Mouse (Mus musculus): ENCODE results near the gene Sdhaf3. TPM values are rescaled to one million over a fixed set of nuclear protein-coding genes. Genes with fewer than 3 reads are reported as not detected.

The Sdhaf3 gene
- polyA plus RNA-seq, 1 experiment from 2014 or later, result 9.0 TPM

DNA sequence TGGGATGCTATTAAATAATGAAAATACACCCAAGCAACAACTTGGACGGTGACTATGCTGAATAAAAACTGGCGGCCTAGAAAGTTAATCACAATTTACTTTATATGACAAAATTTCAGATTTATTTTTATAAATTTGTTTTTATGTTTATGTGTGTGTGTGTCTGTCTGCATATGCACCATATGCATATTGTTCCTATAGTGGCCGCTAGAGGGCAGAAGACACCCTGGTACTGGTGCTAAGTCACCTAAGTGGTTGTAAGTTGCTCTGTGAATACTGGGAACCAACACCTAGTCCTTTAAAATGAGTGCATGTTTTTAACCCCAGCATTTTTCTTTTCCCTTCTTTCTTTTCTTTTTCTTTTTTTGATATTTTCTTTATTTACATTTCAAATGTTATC lies 43.2 kb downstream of the Sdhaf3 start:
- Histone ChIP-seq H3K9ac (replicated peaks; ENCODE audit: low read length) (no peak overlapping the region), H3K27me3 (ENCODE audit: control insufficient read depth, insufficient read depth, low read length) (no peaks in the 10 kb centered on the region), H3K27ac (replicated peaks; ENCODE audit: low read depth, low read length) (no peak overlapping the region), H3K9me3 (replicated peaks; ENCODE audit: control insufficient read depth, low read length) (no peaks in the 10 kb centered on the region), H3K36me3 (replicated peaks; ENCODE audit: control insufficient read depth, insufficient read depth, low read depth, low read length) (no peaks in the 10 kb centered on the region), H3K4me2 (ENCODE audit: low read depth, low read length) (no peak overlapping the region), H3K4me3 (ENCODE audit: low read depth, low read length) (no peak overlapping the region), H3K4me1 (ENCODE audit: control insufficient read depth, insufficient read depth, low read length) (no peaks in the 10 kb centered on the region)
- WGBS, result 90% methylated on average over 3 of the region's 3 CpGs
- DNase-seq (ENCODE audit: low spot score) (no peak), ATAC-seq (replicated peaks; ENCODE audit: insufficient number of reproducible peaks, low FRiP score, low TSS enrichment, low read depth) (no peak)

DNA sequence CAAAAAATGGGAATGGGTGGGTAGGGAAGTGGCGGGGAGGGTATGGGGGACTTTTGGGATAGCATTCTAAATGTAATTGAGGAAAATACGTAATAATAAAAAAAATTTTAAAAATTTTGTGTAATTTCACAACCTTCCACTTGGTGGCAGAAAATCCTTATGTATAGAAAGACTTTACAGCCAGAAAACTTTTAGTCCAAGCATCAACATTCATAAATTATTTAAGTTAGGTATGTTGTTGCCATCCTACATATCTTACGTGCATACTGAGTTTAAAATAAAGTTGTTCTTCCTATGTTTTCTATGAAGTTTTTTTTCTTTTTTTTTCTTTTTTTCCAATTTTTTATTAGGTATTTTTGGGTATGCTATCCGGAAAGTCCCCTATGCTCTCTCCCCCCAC lies 47.3 kb downstream of the Sdhaf3 start:
- H3K9ac ChIP-seq (replicated peaks; ENCODE audit: low read length), result no peak overlapping the region
- WGBS, result 76% methylated on average over 3 of the region's 4 CpGs
- H3K4me3 ChIP-seq (ENCODE audit: low read depth, low read length), result no peak overlapping the region
- H3K27ac ChIP-seq (replicated peaks; ENCODE audit: low read depth, low read length), result no peak overlapping the region
- no peak for ATAC-seq (replicated peaks; ENCODE audit: insufficient number of reproducible peaks, low FRiP score, low TSS enrichment, low read depth)
- no peaks in the 10 kb centered on the region for H3K9me3 ChIP-seq (replicated peaks; ENCODE audit: control insufficient read depth, low read length)
- no peaks in the 10 kb centered on the region for H3K27me3 ChIP-seq (ENCODE audit: control insufficient read depth, insufficient read depth, low read length)
- H3K4me2 ChIP-seq (ENCODE audit: low read depth, low read length), result no peak overlapping the region
- DNase-seq (ENCODE audit: low spot score), result peak; percentile 36
- no peaks in the 10 kb centered on the region for H3K4me1 ChIP-seq (ENCODE audit: control insufficient read depth, insufficient read depth, low read length)
- H3K36me3 ChIP-seq (replicated peaks; ENCODE audit: control insufficient read depth, insufficient read depth, low read depth, low read length), result no peaks in the 10 kb centered on the region

- H3K4me3 ChIP-seq (ENCODE audit: low read depth, low read length), result no peak overlapping the region
- no peaks in the 10 kb centered on the region for H3K36me3 ChIP-seq (replicated peaks; ENCODE audit: control insufficient read depth, insufficient read depth, low read depth, low read length)
- no peaks in the 10 kb centered on the region for H3K27me3 ChIP-seq (ENCODE audit: control insufficient read depth, insufficient read depth, low read length)
- DNase-seq (ENCODE audit: low spot score), result peak; percentile 61
- no peak for ATAC-seq (replicated peaks; ENCODE audit: insufficient number of reproducible peaks, low FRiP score, low TSS enrichment, low read depth)
- H3K4me1 ChIP-seq (ENCODE audit: control insufficient read depth, insufficient read depth, low read length), result no peaks in the 10 kb centered on the region
- no peaks in the 10 kb centered on the region for H3K9me3 ChIP-seq (replicated peaks; ENCODE audit: control insufficient read depth, low read length)
- H3K4me2 ChIP-seq (ENCODE audit: low read depth, low read length), result no peak overlapping the region
- H3K9ac ChIP-seq (replicated peaks; ENCODE audit: low read length), result no peak overlapping the region
- no peak overlapping the region for H3K27ac ChIP-seq (replicated peaks; ENCODE audit: low read depth, low read length)
- 69% methylated on average over 2 of the region's 2 CpGs for WGBS
Measured at GRCm38 (mm10) chr6:7004005-7004404, 48.2 kb downstream of the Sdhaf3 start.

DNA sequence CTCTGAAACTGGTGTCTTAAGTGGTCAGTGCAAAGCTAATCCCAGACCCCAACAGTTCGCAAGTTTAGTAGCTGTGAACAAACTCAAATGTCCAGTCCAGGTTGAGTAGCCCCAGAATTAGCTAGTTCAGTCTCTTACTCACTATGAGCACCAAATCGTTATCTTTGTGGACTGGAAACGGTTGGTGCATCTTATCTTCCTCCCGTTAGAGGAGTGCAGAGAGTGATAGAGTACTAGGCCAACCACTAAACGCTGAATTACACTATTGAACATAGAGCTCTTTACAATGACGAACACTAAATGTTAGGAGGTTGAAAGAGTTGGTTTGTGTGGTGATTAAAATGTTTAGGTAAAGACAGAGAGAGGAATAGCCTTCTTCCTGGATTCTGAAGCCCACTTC lies 82.3 kb downstream of the Sdhaf3 start:
- WGBS, result 89% methylated on average over 6 of the region's 6 CpGs
- Histone ChIP-seq H3K9ac (replicated peaks; ENCODE audit: low read length) (no peak overlapping the region), H3K27me3 (ENCODE audit: control insufficient read depth, insufficient read depth, low read length) (no peaks in the 10 kb centered on the region), H3K36me3 (replicated peaks; ENCODE audit: control insufficient read depth, insufficient read depth, low read depth, low read length) (no peaks in the 10 kb centered on the region), H3K9me3 (replicated peaks; ENCODE audit: control insufficient read depth, low read length) (no peaks in the 10 kb centered on the region), H3K27ac (replicated peaks; ENCODE audit: low read depth, low read length) (no peak overlapping the region), H3K4me2 (ENCODE audit: low read depth, low read length) (no peak overlapping the region), H3K4me3 (ENCODE audit: low read depth, low read length) (no peak overlapping the region), H3K4me1 (ENCODE audit: control insufficient read depth, insufficient read depth, low read length) (no peaks in the 10 kb centered on the region)
- ATAC-seq (replicated peaks; ENCODE audit: insufficient number of reproducible peaks, low FRiP score, low TSS enrichment, low read depth) (no peak), DNase-seq (ENCODE audit: low spot score) (no peak)

- H3K4me2 ChIP-seq (ENCODE audit: low read depth, low read length), result no peak overlapping the region
- ATAC-seq (replicated peaks; ENCODE audit: insufficient number of reproducible peaks, low FRiP score, low TSS enrichment, low read depth), result no peak
Measured at GRCm38 (mm10) chr6:7038835-7039234, 83.0 kb downstream of the Sdhaf3 start.

DNA sequence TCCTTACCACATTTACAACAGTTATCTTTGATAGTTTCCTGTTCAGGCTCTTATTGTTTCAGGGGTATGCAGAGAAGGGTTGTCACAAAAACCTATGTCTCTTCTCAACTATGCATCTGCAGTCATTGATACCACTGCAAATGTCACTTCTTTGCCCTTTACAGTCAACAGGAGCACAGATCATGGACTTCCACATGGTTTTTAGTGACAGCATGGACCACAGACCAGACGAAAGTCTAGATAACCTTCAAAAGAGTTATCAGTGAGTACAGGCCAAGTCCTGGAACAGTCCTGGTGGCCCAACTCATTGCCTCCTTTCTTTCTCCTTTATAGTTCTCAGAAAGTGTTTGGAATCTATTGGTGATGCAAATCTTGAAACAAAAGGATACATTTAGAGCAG lies 86.1 kb downstream of the Sdhaf3 start:
- Histone ChIP-seq H3K27me3 (ENCODE audit: control insufficient read depth, insufficient read depth, low read length) (no peaks in the 10 kb centered on the region), H3K36me3 (replicated peaks; ENCODE audit: control insufficient read depth, insufficient read depth, low read depth, low read length) (no peaks in the 10 kb centered on the region), H3K9me3 (replicated peaks; ENCODE audit: control insufficient read depth, low read length) (no peaks in the 10 kb centered on the region), H3K4me3 (ENCODE audit: low read depth, low read length) (no peak overlapping the region), H3K9ac (replicated peaks; ENCODE audit: low read length) (no peak overlapping the region), H3K4me2 (ENCODE audit: low read depth, low read length) (no peak overlapping the region), H3K4me1 (ENCODE audit: control insufficient read depth, insufficient read depth, low read length) (no peaks in the 10 kb centered on the region), H3K27ac (replicated peaks; ENCODE audit: low read depth, low read length) (no peak overlapping the region)
- DNase-seq (ENCODE audit: low spot score), result no peak
- ATAC-seq (replicated peaks; ENCODE audit: insufficient number of reproducible peaks, low FRiP score, low TSS enrichment, low read depth), result no peak
- 77% methylated on average over 1 of the region's 1 CpGs for WGBS

More at GRCm38 (mm10) chr6:7038835-7039234, 83.0 kb downstream of the Sdhaf3 start:
- DNase-seq (ENCODE audit: low spot score), result no peak
- Histone ChIP-seq H3K27ac (replicated peaks; ENCODE audit: low read depth, low read length) (no peak overlapping the region), H3K27me3 (ENCODE audit: control insufficient read depth, insufficient read depth, low read length) (no peaks in the 10 kb centered on the region), H3K36me3 (replicated peaks; ENCODE audit: control insufficient read depth, insufficient read depth, low read depth, low read length) (no peaks in the 10 kb centered on the region), H3K4me3 (ENCODE audit: low read depth, low read length) (no peak overlapping the region), H3K9me3 (replicated peaks; ENCODE audit: control insufficient read depth, low read length) (no peaks in the 10 kb centered on the region), H3K4me1 (ENCODE audit: control insufficient read depth, insufficient read depth, low read length) (no peaks in the 10 kb centered on the region), H3K9ac (replicated peaks; ENCODE audit: low read length) (no peak overlapping the region)
- WGBS, result 86% methylated on average over 5 of the region's 5 CpGs

DNA sequence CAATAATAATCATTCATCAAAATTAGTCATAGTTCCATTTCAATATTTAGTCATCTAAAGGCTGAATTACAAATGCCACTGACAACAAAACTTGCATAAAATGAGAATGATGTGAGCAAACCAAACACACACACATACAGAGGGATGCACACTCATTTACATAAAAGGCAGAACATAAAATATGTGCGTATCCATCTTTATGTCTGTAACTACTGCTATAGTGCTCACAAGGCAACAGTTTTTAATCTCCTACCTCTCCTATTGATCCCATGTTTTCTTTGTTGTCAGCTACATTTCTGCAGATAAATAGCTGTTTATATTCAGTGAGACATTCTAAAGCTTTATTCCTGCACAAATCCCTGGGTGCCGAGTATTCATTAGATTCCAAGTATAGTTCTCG lies 107.0 kb downstream of the Sdhaf3 start:
- 92% methylated on average over 3 of the region's 3 CpGs for WGBS
- H3K9ac ChIP-seq (replicated peaks; ENCODE audit: low read length), result no peak overlapping the region
- DNase-seq (ENCODE audit: low spot score) (no peak), ATAC-seq (replicated peaks; ENCODE audit: insufficient number of reproducible peaks, low FRiP score, low TSS enrichment, low read depth) (no peak)
- no peaks in the 10 kb centered on the region for H3K9me3 ChIP-seq (replicated peaks; ENCODE audit: control insufficient read depth, low read length)
- no peak overlapping the region for H3K4me2 ChIP-seq (ENCODE audit: low read depth, low read length)
- no peak overlapping the region for H3K27ac ChIP-seq (replicated peaks; ENCODE audit: low read depth, low read length)
- no peaks in the 10 kb centered on the region for H3K36me3 ChIP-seq (replicated peaks; ENCODE audit: control insufficient read depth, insufficient read depth, low read depth, low read length)
- no peak overlapping the region for H3K4me3 ChIP-seq (ENCODE audit: low read depth, low read length)
- H3K27me3 ChIP-seq (ENCODE audit: control insufficient read depth, insufficient read depth, low read length), result no peaks in the 10 kb centered on the region
- H3K4me1 ChIP-seq (ENCODE audit: control insufficient read depth, insufficient read depth, low read length), result no peaks in the 10 kb centered on the region

GRCm38 (mm10) chr6:7068782-7069181 lies 113.0 kb downstream of the Sdhaf3 start:
- no peaks in the 10 kb centered on the region for H3K36me3 ChIP-seq (replicated peaks; ENCODE audit: control insufficient read depth, insufficient read depth, low read depth, low read length)
- H3K9ac ChIP-seq (replicated peaks; ENCODE audit: low read length), result no peak overlapping the region
- no peak overlapping the region for H3K27ac ChIP-seq (replicated peaks; ENCODE audit: low read depth, low read length)
- ATAC-seq (replicated peaks; ENCODE audit: insufficient number of reproducible peaks, low FRiP score, low TSS enrichment, low read depth) (no peak), DNase-seq (ENCODE audit: low spot score) (no peak)
- 54% methylated on average over 3 of the region's 3 CpGs for WGBS
- H3K9me3 ChIP-seq (replicated peaks; ENCODE audit: control insufficient read depth, low read length), result no peaks in the 10 kb centered on the region
- H3K4me1 ChIP-seq (ENCODE audit: control insufficient read depth, insufficient read depth, low read length), result no peaks in the 10 kb centered on the region
- no peak overlapping the region for H3K4me3 ChIP-seq (ENCODE audit: low read depth, low read length)
- no peak overlapping the region for H3K4me2 ChIP-seq (ENCODE audit: low read depth, low read length)
- H3K27me3 ChIP-seq (ENCODE audit: control insufficient read depth, insufficient read depth, low read length), result no peaks in the 10 kb centered on the region

Data from embryonic facial prominence, embryonic 11.5 days (tissue).